Mouse (Mus musculus): ENCODE measurements around the gene Tgfbrap1. TPM values are rescaled to one million over a fixed set of nuclear protein-coding genes. Genes with fewer than 3 reads are reported as not detected.

The Tgfbrap1 gene
- total and polyA plus RNA-seq, 2 experiments from 2014 or later: 4.5 to 8.7 TPM

DNA sequence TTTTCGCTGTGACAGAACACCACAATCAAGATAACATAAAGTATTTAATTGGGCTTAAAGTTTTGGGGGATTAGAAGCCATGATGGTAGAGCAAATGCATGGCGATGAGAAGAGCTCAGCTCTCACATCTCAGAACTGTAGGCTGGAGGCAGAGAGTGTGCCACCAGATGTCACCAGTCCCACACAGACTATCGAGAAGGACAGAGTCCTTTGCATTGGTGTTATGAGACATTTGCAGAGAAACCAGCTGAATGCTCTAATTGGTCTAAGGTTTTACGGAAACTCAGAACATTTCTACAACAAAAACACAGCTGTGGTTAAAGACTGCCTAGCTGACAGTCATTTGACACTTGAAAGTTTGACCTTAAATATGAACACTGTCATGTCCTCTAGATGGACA lies 44.8 kb upstream of the Tgfbrap1 start:
- H3K4me1 ChIP-seq (ENCODE audit: control insufficient read depth, insufficient read depth): peaks cover 40% of the 10 kb centered on the region
- H3K9me3 ChIP-seq (replicated peaks; ENCODE audit: control insufficient read depth, low read length): no peaks in the 10 kb centered on the region
- H3K4me2 ChIP-seq (ENCODE audit: low read depth, low read length): no peak overlapping the region
- DNase-seq (ENCODE audit: low spot score): no peak
- peaks cover 71% of the 10 kb centered on the region for H3K36me3 ChIP-seq (replicated peaks; ENCODE audit: control insufficient read depth, insufficient read depth, low read length)
- H3K9ac ChIP-seq (replicated peaks; ENCODE audit: low read depth, low read length): 0 out of 2 replicates have a peak overlapping the region, but pooled peaks have one; percentile 20
- TF ChIP-seq CTCF (IDR thresholded peaks at IDR 0.05; ENCODE audit: low read depth): peak; percentile 58
- TF ChIP-seq EP300 (IDR thresholded peaks at IDR 0.05; ENCODE audit: low read depth): no peak
- ATAC-seq (ENCODE audit: insufficient read depth, low read depth): no peak
- WGBS: 60% methylated on average over 4 of the region's 4 CpGs
- peak overlapping the region; percentile 23 for H3K27ac ChIP-seq (ENCODE audit: low read depth)
- no peaks in the 10 kb centered on the region for H3K27me3 ChIP-seq (ENCODE audit: control insufficient read depth, insufficient read depth, low read length)
- no peak overlapping the region for H3K4me3 ChIP-seq (ENCODE audit: low read depth, low read length)

DNA sequence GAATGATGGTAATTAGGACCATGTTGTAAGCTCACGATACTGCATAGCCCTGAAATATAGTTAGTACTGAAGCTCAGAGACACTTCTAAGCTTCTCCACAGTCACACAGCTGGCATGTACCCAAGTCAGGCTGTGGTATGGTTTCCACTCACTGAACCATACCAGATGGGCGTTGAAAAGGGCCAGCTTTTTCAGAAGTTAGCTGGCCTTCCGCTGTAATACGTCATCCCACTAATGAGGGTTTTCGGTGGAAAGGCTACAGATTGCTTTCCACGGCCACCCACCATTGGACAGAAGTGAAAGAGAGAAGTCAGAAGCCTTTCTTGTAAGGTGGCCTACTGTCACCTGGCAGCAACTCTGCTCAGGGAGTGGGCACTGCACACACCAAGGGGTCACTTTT lies 44.4 kb upstream of the Tgfbrap1 start:
- H3K36me3 ChIP-seq (replicated peaks; ENCODE audit: control insufficient read depth, insufficient read depth, low read length): peaks cover 71% of the 10 kb centered on the region
- no peak for DNase-seq (ENCODE audit: low spot score)
- no peak for ATAC-seq (ENCODE audit: insufficient read depth, low read depth)
- H3K9me3 ChIP-seq (replicated peaks; ENCODE audit: control insufficient read depth, low read length): no peaks in the 10 kb centered on the region
- 63% methylated on average over 6 of the region's 6 CpGs for WGBS
- H3K4me1 ChIP-seq (ENCODE audit: control insufficient read depth, insufficient read depth): peaks cover 37% of the 10 kb centered on the region
- no peaks in the 10 kb centered on the region for H3K27me3 ChIP-seq (ENCODE audit: control insufficient read depth, insufficient read depth, low read length)
- no peak overlapping the region for H3K9ac ChIP-seq (replicated peaks; ENCODE audit: low read depth, low read length)
- peak overlapping the region; percentile 23 for H3K27ac ChIP-seq (ENCODE audit: low read depth)
- H3K4me2 ChIP-seq (ENCODE audit: low read depth, low read length): no peak overlapping the region
- TF ChIP-seq CTCF (IDR thresholded peaks at IDR 0.05; ENCODE audit: low read depth) (no peak), EP300 (IDR thresholded peaks at IDR 0.05; ENCODE audit: low read depth) (no peak)
- no peak overlapping the region for H3K4me3 ChIP-seq (ENCODE audit: low read depth, low read length)

DNA sequence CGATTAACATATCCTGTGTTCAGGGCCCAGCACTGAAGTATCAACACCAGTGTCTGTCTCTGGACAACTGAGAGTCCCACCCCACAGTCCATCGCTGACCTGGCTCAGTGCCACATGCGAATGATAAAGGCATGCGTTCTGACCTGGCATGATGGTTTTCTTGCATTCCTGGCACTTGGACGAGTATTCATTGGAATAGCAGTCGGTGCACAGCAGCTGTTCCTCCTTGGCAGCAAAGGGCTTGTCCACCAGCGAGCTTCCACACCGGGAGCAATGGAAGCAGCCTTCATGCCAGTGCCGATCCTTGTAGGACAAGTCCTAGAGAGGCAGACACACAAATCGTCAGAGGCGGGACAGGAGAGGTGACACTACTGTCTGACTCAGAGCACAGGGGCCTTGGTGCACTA lies 43.1 kb upstream of the Tgfbrap1 start:
- ATAC-seq (ENCODE audit: insufficient read depth, low read depth) (peak; percentile 12), DNase-seq (ENCODE audit: low spot score) (no peak)
- Histone ChIP-seq H3K9ac (replicated peaks; ENCODE audit: low read depth, low read length) (0 out of 2 replicates have a peak overlapping the region, but pooled peaks have one; percentile 6), H3K36me3 (replicated peaks; ENCODE audit: control insufficient read depth, insufficient read depth, low read length) (peaks cover 71% of the 10 kb centered on the region), H3K4me3 (ENCODE audit: low read depth, low read length) (no peak overlapping the region), H3K27me3 (ENCODE audit: control insufficient read depth, insufficient read depth, low read length) (no peaks in the 10 kb centered on the region), H3K4me1 (ENCODE audit: control insufficient read depth, insufficient read depth) (peaks cover 32% of the 10 kb centered on the region), H3K9me3 (replicated peaks; ENCODE audit: control insufficient read depth, low read length) (no peaks in the 10 kb centered on the region), H3K4me2 (ENCODE audit: low read depth, low read length) (no peak overlapping the region), H3K27ac (ENCODE audit: low read depth) (peak overlapping the region; percentile 50)
- TF ChIP-seq CTCF (IDR thresholded peaks at IDR 0.05; ENCODE audit: low read depth) (no peak), EP300 (IDR thresholded peaks at IDR 0.05; ENCODE audit: low read depth) (no peak)
- 26% methylated on average over 11 of the region's 11 CpGs for WGBS

DNA sequence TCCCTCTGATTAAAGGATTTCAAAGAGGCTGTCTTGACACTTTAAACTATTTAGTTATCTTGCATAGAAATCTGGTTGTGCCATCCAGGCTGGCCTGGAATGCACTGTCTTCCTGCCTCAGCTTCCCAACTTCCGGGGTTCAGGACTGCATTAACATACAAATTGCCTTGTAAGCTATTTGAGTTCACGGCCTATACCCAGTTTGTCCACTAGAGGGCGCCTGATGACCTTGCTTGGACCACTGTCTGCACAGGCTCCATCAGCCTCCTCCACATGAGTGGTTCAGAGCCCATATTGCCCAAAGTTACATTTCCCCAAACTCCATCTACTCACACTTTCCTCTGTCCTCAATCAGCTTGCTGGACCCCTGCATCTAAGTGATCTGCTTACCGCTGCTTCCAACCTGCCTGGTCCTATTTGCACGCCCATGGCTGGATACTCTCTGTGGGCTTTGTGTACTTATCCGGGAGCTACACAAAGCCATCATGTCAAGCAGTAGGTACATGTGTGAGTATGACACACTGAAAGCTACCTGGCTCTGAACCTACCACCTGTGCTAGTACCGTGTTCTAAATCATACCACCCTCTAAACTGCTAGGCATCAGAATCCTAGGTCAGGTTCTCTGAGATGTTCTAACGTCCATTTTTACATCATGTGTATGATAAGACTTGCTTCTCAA lies 41.3 kb upstream of the Tgfbrap1 start:
- no peak overlapping the region for H3K4me3 ChIP-seq (ENCODE audit: low read depth, low read length)
- H3K36me3 ChIP-seq (replicated peaks; ENCODE audit: control insufficient read depth, insufficient read depth, low read length): peaks cover 79% of the 10 kb centered on the region
- TF ChIP-seq CTCF (IDR thresholded peaks at IDR 0.05; ENCODE audit: low read depth) (peak; percentile 95), EP300 (IDR thresholded peaks at IDR 0.05; ENCODE audit: low read depth) (no peak)
- peak; percentile 74 for DNase-seq (ENCODE audit: low spot score)
- H3K9me3 ChIP-seq (replicated peaks; ENCODE audit: control insufficient read depth, low read length): no peaks in the 10 kb centered on the region
- H3K4me1 ChIP-seq (ENCODE audit: control insufficient read depth, insufficient read depth): peaks cover 21% of the 10 kb centered on the region; the same call in 1 of the 2 replicates
- peak overlapping the region; percentile 37; the same call in 1 of the 2 replicates for H3K27ac ChIP-seq (ENCODE audit: low read depth)
- H3K27me3 ChIP-seq (ENCODE audit: control insufficient read depth, insufficient read depth, low read length): no peaks in the 10 kb centered on the region
- peak; percentile 51; the same call in 1 of the 2 replicates for ATAC-seq (ENCODE audit: insufficient read depth, low read depth)
- 38% methylated on average over 8 of the region's 8 CpGs for WGBS
- H3K9ac ChIP-seq (replicated peaks; ENCODE audit: low read depth, low read length): no peak overlapping the region
- H3K4me2 ChIP-seq (ENCODE audit: low read depth, low read length): no peak overlapping the region

DNA sequence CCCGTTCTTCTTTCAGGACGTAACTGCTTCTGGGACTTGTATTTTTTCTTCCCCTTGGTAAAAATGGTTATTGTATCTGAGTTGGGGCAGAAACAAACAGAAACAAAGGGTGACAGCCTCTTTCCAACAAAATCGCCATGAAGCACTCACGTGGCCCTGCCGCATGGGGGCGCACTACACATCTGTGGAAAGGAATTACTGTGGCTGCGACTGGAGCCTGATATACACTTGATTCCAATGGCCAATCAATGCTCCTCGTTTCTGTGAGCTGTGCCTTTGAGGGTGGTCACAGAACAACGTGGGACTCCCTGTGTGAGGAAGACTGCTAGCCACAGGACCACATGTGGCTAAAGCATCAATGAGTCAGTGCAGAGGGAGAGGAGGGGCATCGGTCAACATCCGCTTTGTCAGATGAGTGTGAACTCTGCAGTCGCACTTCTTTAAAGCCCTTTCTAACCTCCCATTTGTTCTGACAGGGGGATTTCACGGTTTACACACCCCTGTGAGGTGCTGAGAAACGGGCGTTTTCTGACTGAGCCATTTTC lies 39.9 kb upstream of the Tgfbrap1 start:
- DNase-seq (ENCODE audit: low spot score) (no peak), ATAC-seq (ENCODE audit: insufficient read depth, low read depth) (no peak)
- Histone ChIP-seq H3K27me3 (ENCODE audit: control insufficient read depth, insufficient read depth, low read length) (no peaks in the 10 kb centered on the region), H3K9me3 (replicated peaks; ENCODE audit: control insufficient read depth, low read length) (no peaks in the 10 kb centered on the region), H3K9ac (replicated peaks; ENCODE audit: low read depth, low read length) (no peak overlapping the region), H3K4me3 (ENCODE audit: low read depth, low read length) (no peak overlapping the region), H3K4me2 (ENCODE audit: low read depth, low read length) (no peak overlapping the region), H3K4me1 (ENCODE audit: control insufficient read depth, insufficient read depth) (peaks cover 12% of the 10 kb centered on the region; the same call in 1 of the 2 replicates), H3K36me3 (replicated peaks; ENCODE audit: control insufficient read depth, insufficient read depth, low read length) (peaks cover 79% of the 10 kb centered on the region), H3K27ac (ENCODE audit: low read depth) (peak overlapping the region; percentile 43; the same call in 1 of the 2 replicates)
- WGBS: 61% methylated on average over 15 of the region's 15 CpGs
- peak; percentile 24; the same call in 1 of the 2 replicates for TF ChIP-seq CTCF (IDR thresholded peaks at IDR 0.05; ENCODE audit: low read depth)
- no peak for TF ChIP-seq EP300 (IDR thresholded peaks at IDR 0.05; ENCODE audit: low read depth)
